ENCODE assay signal across 10 mouse cellular contexts in the genomic region with DNA sequence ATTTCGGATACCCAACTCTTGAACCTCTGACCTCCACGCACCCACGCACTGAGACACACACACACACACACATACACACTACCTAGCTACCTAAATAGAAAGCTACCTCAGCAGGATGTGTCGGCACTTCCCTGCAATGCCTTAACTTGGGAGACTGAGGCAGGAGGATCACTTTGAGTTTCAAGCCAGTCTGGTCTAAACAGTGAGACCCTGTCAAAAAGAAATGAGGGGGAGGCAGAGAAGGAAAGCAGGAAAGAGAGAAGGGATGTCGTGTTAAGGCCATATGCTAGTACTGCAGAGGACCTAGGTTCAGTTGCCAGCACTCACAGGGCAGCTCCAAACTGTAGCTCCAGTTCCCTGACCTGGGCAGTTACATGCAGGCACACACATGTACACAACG. TPM values are rescaled to one million over a fixed set of nuclear protein-coding genes. Genes with fewer than 3 reads are reported as not detected.
A peak's percentile ranks its signal among the peaks of the same experiment; 100 is the strongest.
DNase-seq lines count a peak whose midpoint lies in the region; ATAC-seq and TF ChIP-seq lines count a peak whose summit lies in the region.
"Had no signal": no experiment of that assay in that cellular context is flagged by ENCODE, and none has a peak within 500 bp of the region (broad histone marks: within the 10 kb centered on the region; RNA-seq: fewer than 3 reads in every experiment).

No protein-coding gene starts in this region.

- DNase-seq in heart, embryonic 10.5 days (ENCODE audit: low spot score): no peak
- no peak for DNase-seq in heart, postnatal 36 days
- DNase-seq in liver: no peak
- DNase-seq in liver, embryonic 13.5 days: no peak
- DNase-seq in kidney, adult 9 months: no peak
- no peak for DNase-seq in frontal cortex, postnatal 10 days (ENCODE audit: low spot score in 2 of 2)

- peak overlapping the region; percentile 42; the same call in 1 of the 2 replicates for H3K27ac ChIP-seq in heart, embryonic 10.5 days
- H3K27ac ChIP-seq in liver, embryonic 12.5 days: no peak overlapping the region
- peak overlapping the region; percentile 50 for H3K27ac ChIP-seq in liver, embryonic 13.5 days
- H3K27ac ChIP-seq: layer of hippocampus, adult 2 months had no signal

- H3K36me3 ChIP-seq in heart, embryonic 10.5 days: no peaks in the 10 kb centered on the region; the same call in 1 of the 2 replicates
- no peaks in the 10 kb centered on the region for H3K36me3 ChIP-seq in liver, embryonic 12.5 days
- H3K36me3 ChIP-seq in E14TG2a.4 (ENCODE audit: insufficient read depth, low read length): peaks cover 26% of the 10 kb centered on the region
- H3K36me3 ChIP-seq in liver, embryonic 13.5 days: no peaks in the 10 kb centered on the region

- 0 out of 2 replicates have a peak overlapping the region, but pooled peaks have one; percentile 5 for H3K9ac ChIP-seq in liver, embryonic 12.5 days
- peak overlapping the region; percentile 26 for H3K9ac ChIP-seq in liver, embryonic 13.5 days

- H3K4me2 ChIP-seq in liver, embryonic 12.5 days: peak overlapping the region; percentile 91
- peak overlapping the region; percentile 24; the same call in 1 of the 2 replicates for H3K4me2 ChIP-seq in liver, embryonic 13.5 days

- no peaks in the 10 kb centered on the region for H3K9me3 ChIP-seq in heart, embryonic 10.5 days
- no peaks in the 10 kb centered on the region for H3K9me3 ChIP-seq in liver, embryonic 12.5 days (replicated peaks)
- H3K9me3 ChIP-seq in E14TG2a.4 (ENCODE audit: low read length): no peaks in the 10 kb centered on the region
- no peaks in the 10 kb centered on the region for H3K9me3 ChIP-seq in liver, embryonic 13.5 days (replicated peaks)

- peak overlapping the region; percentile 5; the same call in 1 of the 2 replicates for H3K4me3 ChIP-seq in heart, embryonic 10.5 days
- no peak overlapping the region for H3K4me3 ChIP-seq in liver, embryonic 12.5 days
- peak overlapping the region; percentile 35 for H3K4me3 ChIP-seq in E14TG2a.4 (replicated peaks; ENCODE audit: low read length)
- H3K4me3 ChIP-seq in liver, embryonic 13.5 days (replicated peaks): no peak overlapping the region

- intact Hi-C loops in heart, postnatal 36 days (cut with DNase I): loop anchor here (2.0 kb wide), 1 partner anchor 20 kb away; no protein-coding TSS in a partner anchor

- ATAC-seq in liver, embryonic 12.5 days: no peak
- no peak for ATAC-seq in liver, embryonic 13.5 days (ENCODE audit: low read depth)

- H3K27me3 ChIP-seq in heart, embryonic 10.5 days (ENCODE audit: insufficient read depth, poor library complexity, severe bottlenecking): no peaks in the 10 kb centered on the region
- H3K27me3 ChIP-seq in liver, embryonic 12.5 days (replicated peaks): no peaks in the 10 kb centered on the region
- no peaks in the 10 kb centered on the region for H3K27me3 ChIP-seq in E14TG2a.4 (ENCODE audit: insufficient read depth, low read length)
- H3K27me3 ChIP-seq in liver, embryonic 13.5 days: no peaks in the 10 kb centered on the region
- H3K27me3 ChIP-seq: Patski had no signal

- peaks cover 40% of the 10 kb centered on the region for H3K4me1 ChIP-seq in heart, embryonic 10.5 days
- peaks cover 42% of the 10 kb centered on the region for H3K4me1 ChIP-seq in liver, embryonic 12.5 days
- peaks cover 47% of the 10 kb centered on the region for H3K4me1 ChIP-seq in E14TG2a.4 (replicated peaks; ENCODE audit: low read depth, low read length)
- H3K4me1 ChIP-seq in liver, embryonic 13.5 days (replicated peaks): peaks cover 37% of the 10 kb centered on the region

- 70% methylated on average over 6 of the region's 6 CpGs for WGBS in heart, embryonic 10.5 days
- WGBS in liver, embryonic 12.5 days (ENCODE audit: insufficient replicate concordance): 68% methylated on average over 6 of the region's 6 CpGs
- WGBS in liver, embryonic 13.5 days (ENCODE audit: insufficient replicate concordance): 65% methylated on average over 6 of the region's 6 CpGs

- TF ChIP-seq CTCF in E14TG2a.4 (conservative IDR thresholded peaks at IDR 0.05; ENCODE audit: low read length): no peak

RNA-seq across cellular contexts. Expression of a gene that starts 0.8 kb away (rescaled TPM):
- polyA plus RNA-seq in heart, embryonic 10.5 days (2016; fragmentation: Nextera tagmentation; extraction: Ambion mirVana): 451 and 471 TPM in 2 replicates
- 100 to 1,000 TPM; 124 to 143 TPM for total RNA-seq in heart, postnatal 36 days (2021)
- 307 and 318 TPM in 2 replicates for polyA plus RNA-seq in liver, embryonic 12.5 days (2016; fragmentation: Nextera tagmentation; extraction: Ambion mirVana)
- polyA plus RNA-seq in liver, embryonic 13.5 days (2015; fragmentation: Nextera tagmentation; extraction: Ambion mirVana): 292 and 314 TPM in 2 replicates

RNA-seq across cellular contexts. Expression of a gene that starts 21.1 kb away (rescaled TPM):
- 713 and 931 TPM in 2 replicates for polyA plus RNA-seq in heart, embryonic 10.5 days (2016; fragmentation: Nextera tagmentation; extraction: Ambion mirVana)
- total RNA-seq in heart, postnatal 36 days (2021): 100 to 1,000 TPM; 165 to 185 TPM
- 574 and 585 TPM in 2 replicates for polyA plus RNA-seq in liver, embryonic 12.5 days (2016; fragmentation: Nextera tagmentation; extraction: Ambion mirVana)
- 532 and 597 TPM in 2 replicates for polyA plus RNA-seq in liver, embryonic 13.5 days (2015; fragmentation: Nextera tagmentation; extraction: Ambion mirVana)

RNA-seq across cellular contexts. Expression of a gene that starts 23.4 kb away (rescaled TPM):
- polyA plus RNA-seq in heart, embryonic 10.5 days (2016; fragmentation: Nextera tagmentation; extraction: Ambion mirVana): 79.3 and 95.0 TPM in 2 replicates
- 10 to 100 TPM; 13.1 to 14.2 TPM for total RNA-seq in heart, postnatal 36 days (2021)
- 68.4 and 69.0 TPM in 2 replicates for polyA plus RNA-seq in liver, embryonic 12.5 days (2016; fragmentation: Nextera tagmentation; extraction: Ambion mirVana)
- 60.8 and 64.6 TPM in 2 replicates for polyA plus RNA-seq in liver, embryonic 13.5 days (2015; fragmentation: Nextera tagmentation; extraction: Ambion mirVana)

RNA-seq across cellular contexts. Expression of a gene that starts 39.6 kb away (rescaled TPM):
- 5.4 and 7.6 TPM in 2 replicates for polyA plus RNA-seq in heart, embryonic 10.5 days (2016; fragmentation: Nextera tagmentation; extraction: Ambion mirVana)
- 1 to 10 TPM; 1.5 to 2.4 TPM for total RNA-seq in heart, postnatal 36 days (2021)
- 4.0 and 4.2 TPM in 2 replicates for polyA plus RNA-seq in liver, embryonic 12.5 days (2016; fragmentation: Nextera tagmentation; extraction: Ambion mirVana)
- 3.2 and 3.7 TPM in 2 replicates for polyA plus RNA-seq in liver, embryonic 13.5 days (2015; fragmentation: Nextera tagmentation; extraction: Ambion mirVana)

RNA-seq across cellular contexts. Expression of a gene that starts 49.2 kb away (rescaled TPM):
- 179 and 208 TPM in 2 replicates for polyA plus RNA-seq in heart, embryonic 10.5 days (2016; fragmentation: Nextera tagmentation; extraction: Ambion mirVana)
- 10 to 100 TPM; 23.5 to 23.8 TPM for total RNA-seq in heart, postnatal 36 days (2021)
- polyA plus RNA-seq in liver, embryonic 12.5 days (2016; fragmentation: Nextera tagmentation; extraction: Ambion mirVana): 202 and 216 TPM in 2 replicates
- 158 and 175 TPM in 2 replicates for polyA plus RNA-seq in liver, embryonic 13.5 days (2015; fragmentation: Nextera tagmentation; extraction: Ambion mirVana)

Comparison
In these comparisons a context has a peak if more than half of its experiments do, and no peak if none do; other contexts are left out.
1. H3K4me3 ChIP-seq: peak in heart, embryonic 10.5 days (single experiment) and E14TG2a.4 (single experiment); none in liver, embryonic 12.5 days (single experiment) and liver, embryonic 13.5 days (single experiment).